Mouse (Mus musculus) lung, embryonic 14.5 days (tissue): ENCODE data around the gene Hdac11. TPM values are rescaled to one million over a fixed set of nuclear protein-coding genes. Genes with fewer than 3 reads are reported as not detected.

ENCODE experiments used
- ATAC-seq: fragments of 200-750 bp; cut with Nextera tagmentation; 2 replicates; pipeline ENCODE4 v1.8.0; 2017; ENCODE audit warnings: mild to moderate bottlenecking, moderate TSS enrichment, moderate library complexity; ENCODE audit not compliant: insufficient read depth
- DNase-seq: peaks from one replicate; pipeline ENCODE4 v3.0.0-alpha.2; 2015
- H3K27ac ChIP-seq: fragments of 300-500 bp; sonication (generic); 2 replicates; pipeline ENCODE4 v1.5.1; 2014; ENCODE audit warnings: low read depth, mild to moderate bottlenecking, moderate library complexity
- H3K27me3 ChIP-seq: fragments of 300-500 bp; sonication (generic); 2 replicates; pipeline ENCODE4 v1.6.1; 2014; ENCODE audit warnings: low read length, control low read depth; ENCODE audit not compliant: insufficient read depth
- H3K36me3 ChIP-seq: fragments of 300-500 bp; sonication (generic); 2 replicates; pipeline ENCODE4 v1.6.1; 2014; ENCODE audit warnings: control low read depth; ENCODE audit not compliant: insufficient read depth
- H3K4me1 ChIP-seq: fragments of 300-500 bp; sonication (generic); 2 replicates; pipeline ENCODE4 v1.6.1; 2014; ENCODE audit warnings: antibody characterized with exemption, control low read depth; ENCODE audit not compliant: insufficient read depth
- H3K4me2 ChIP-seq: fragments of 300-500 bp; sonication (generic); 2 replicates; pipeline ENCODE4 v1.6.1; 2014; ENCODE audit warnings: mild to moderate bottlenecking
- H3K4me3 ChIP-seq: fragments of 300-500 bp; sonication (generic); 2 replicates; pipeline ENCODE4 v1.5.1; 2014; ENCODE audit warnings: low read depth, low read length
- H3K9ac ChIP-seq: fragments of 300-500 bp; sonication (generic); 2 replicates; pipeline ENCODE4 v1.6.1; 2014
- H3K9me3 ChIP-seq: fragments of 300-500 bp; sonication (generic); 2 replicates; pipeline ENCODE4 v1.6.1; 2016; ENCODE audit warnings: low read depth, low read length, control low read depth
- CTCF ChIP-seq: IDR thresholded peaks from 2 replicates; pipeline ENCODE4 v1.5.1; 2016; ENCODE audit warnings: antibody characterized with exemption, low read depth
- WGBS: fragments of 180-500 bp; shearing (Covaris S2); extraction: QIAGEN DNeasy Blood & Tissue Kit; methylation state at CpG from one replicate; pipeline ENCODE4 v1.1.7; 2014; 5-methylcytosine and 5-hydroxymethylcytosine counted together
- polyA plus RNA-seq: library from polyadenylated mRNA; unstranded; fragments of >200 nt; fragmentation: Nextera tagmentation; extraction: Ambion mirVana; gene quantifications from 2 replicates; pipeline ENCODE4 v1.2.1, GENCODE M21; 2014

Gene Hdac11
- polyA plus RNA-seq, 1 experiment from 2014 or later: 8.1 TPM

GRCm38 (mm10) chr6:91169129-91169528 lies 12.7 kb downstream of the Hdac11 start:
- DNase-seq: no peak
- Histone ChIP-seq H3K27ac (no peak overlapping the region), H3K9ac (no peak overlapping the region), H3K4me2 (no peak overlapping the region), H3K27me3 (no peaks in the 10 kb centered on the region), H3K4me1 (no peaks in the 10 kb centered on the region), H3K9me3 (no peaks in the 10 kb centered on the region), H3K4me3 (no peak overlapping the region), H3K36me3 (peaks cover 7% of the 10 kb centered on the region; the same call in 1 of the 2 replicates)
- ATAC-seq: no peak
- no peak for TF ChIP-seq CTCF
- 78% methylated on average over 8 of the region's 8 CpGs for WGBS

GRCm38 (mm10) chr6:91171396-91171895 lies 15.0 kb downstream of the Hdac11 start:
- no peak for TF ChIP-seq CTCF
- Histone ChIP-seq H3K4me1 (no peaks in the 10 kb centered on the region), H3K4me2 (no peak overlapping the region), H3K4me3 (no peak overlapping the region), H3K36me3 (peaks cover 7% of the 10 kb centered on the region; the same call in 1 of the 2 replicates), H3K27ac (no peak overlapping the region), H3K9ac (no peak overlapping the region), H3K9me3 (no peaks in the 10 kb centered on the region), H3K27me3 (no peaks in the 10 kb centered on the region)
- no peak for ATAC-seq
- DNase-seq: no peak
- 61% methylated on average over 3 of the region's 3 CpGs for WGBS

GRCm38 (mm10) chr6:91172381-91172780 lies 15.9 kb downstream of the Hdac11 start:
- DNase-seq: no peak
- Histone ChIP-seq H3K9me3 (no peaks in the 10 kb centered on the region), H3K36me3 (peaks cover 7% of the 10 kb centered on the region; the same call in 1 of the 2 replicates), H3K9ac (no peak overlapping the region), H3K27me3 (no peaks in the 10 kb centered on the region), H3K4me2 (no peak overlapping the region), H3K27ac (no peak overlapping the region), H3K4me1 (no peaks in the 10 kb centered on the region), H3K4me3 (no peak overlapping the region)
- no peak for ATAC-seq
- 62% methylated on average over 2 of the region's 2 CpGs for WGBS
- no peak for TF ChIP-seq CTCF

GRCm38 (mm10) chr6:91173221-91173880 lies 16.9 kb downstream of the Hdac11 start:
- no peak overlapping the region for H3K4me2 ChIP-seq
- peak; percentile 74 for DNase-seq
- H3K27me3 ChIP-seq: no peaks in the 10 kb centered on the region
- TF ChIP-seq CTCF: peak; percentile 72
- H3K9ac ChIP-seq: no peak overlapping the region
- 35% methylated on average over 7 of the region's 7 CpGs for WGBS
- H3K4me3 ChIP-seq: no peak overlapping the region
- H3K36me3 ChIP-seq: peaks cover 7% of the 10 kb centered on the region; the same call in 1 of the 2 replicates
- no peaks in the 10 kb centered on the region for H3K9me3 ChIP-seq
- peak; percentile 38; the same call in 1 of the 2 replicates for ATAC-seq
- no peaks in the 10 kb centered on the region for H3K4me1 ChIP-seq
- no peak overlapping the region for H3K27ac ChIP-seq

GRCm38 (mm10) chr6:91174211-91174610 lies 17.7 kb downstream of the Hdac11 start:
- DNase-seq (no peak), ATAC-seq (no peak)
- H3K4me3 ChIP-seq: no peak overlapping the region
- peaks cover 7% of the 10 kb centered on the region; the same call in 1 of the 2 replicates for H3K36me3 ChIP-seq
- no peaks in the 10 kb centered on the region for H3K4me1 ChIP-seq
- TF ChIP-seq CTCF: no peak
- no peak overlapping the region for H3K4me2 ChIP-seq
- WGBS: 69% methylated on average over 3 of the region's 3 CpGs
- no peaks in the 10 kb centered on the region for H3K27me3 ChIP-seq
- no peak overlapping the region for H3K9ac ChIP-seq
- H3K9me3 ChIP-seq: no peaks in the 10 kb centered on the region
- H3K27ac ChIP-seq: no peak overlapping the region

GRCm38 (mm10) chr6:91180767-91181171 lies 24.3 kb downstream of the Hdac11 start:
- Histone ChIP-seq H3K9ac (no peak overlapping the region), H3K4me3 (no peak overlapping the region), H3K4me2 (no peak overlapping the region), H3K4me1 (no peaks in the 10 kb centered on the region), H3K9me3 (no peaks in the 10 kb centered on the region), H3K36me3 (no peaks in the 10 kb centered on the region), H3K27ac (no peak overlapping the region), H3K27me3 (no peaks in the 10 kb centered on the region)
- no peak for ATAC-seq
- no peak for DNase-seq
- no peak for TF ChIP-seq CTCF
- WGBS: 50% methylated on average over 9 of the region's 9 CpGs

DNA sequence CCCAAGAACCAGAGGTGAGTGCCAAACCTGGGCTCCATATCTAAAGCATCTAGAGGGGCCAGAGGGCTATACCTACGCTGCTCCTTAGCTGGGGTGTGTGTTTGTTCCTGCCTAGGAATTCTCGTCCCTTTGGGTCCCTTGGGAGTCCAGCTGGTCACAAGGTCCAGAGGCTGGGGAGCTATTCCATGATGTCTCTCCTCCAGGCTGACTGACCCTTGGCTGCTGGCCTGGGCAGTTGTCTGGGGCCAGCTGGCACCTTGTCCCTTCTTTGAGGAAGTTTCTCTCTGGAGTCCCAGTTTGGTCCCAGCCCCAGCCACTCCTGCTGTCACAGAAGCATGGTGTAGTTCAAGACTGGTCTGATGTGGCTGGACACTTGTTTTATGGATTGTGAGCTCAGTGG lies 24.9 kb downstream of the Hdac11 start:
- H3K4me3 ChIP-seq: no peak overlapping the region
- ATAC-seq (no peak), DNase-seq (no peak)
- no peak overlapping the region for H3K9ac ChIP-seq
- WGBS: 72% methylated on average over 2 of the region's 2 CpGs
- TF ChIP-seq CTCF: no peak
- no peaks in the 10 kb centered on the region for H3K9me3 ChIP-seq
- no peak overlapping the region for H3K27ac ChIP-seq
- H3K4me1 ChIP-seq: no peaks in the 10 kb centered on the region
- no peaks in the 10 kb centered on the region for H3K36me3 ChIP-seq
- H3K27me3 ChIP-seq: no peaks in the 10 kb centered on the region
- no peak overlapping the region for H3K4me2 ChIP-seq
